Mouse (Mus musculus) testis, adult 2 months (tissue): ENCODE results near the gene Olfr969.
"Not testable (repeated sequence)": the region's sequence is repeated elsewhere in the genome, so short reads cannot be mapped to it uniquely, and the experiment has no call there.

Experiments
- CTCF ChIP-seq: fragments of 200-500 bp; IDR thresholded peaks from 2 replicates; pipeline ENCODE4 v1.5.1; 2012; ENCODE audit warnings: low read depth, mild to moderate bottlenecking, inconsistent platforms, low read length, moderate library complexity; ENCODE audit not compliant: control insufficient read depth, insufficient read depth, insufficient replicate concordance
- POLR2A ChIP-seq: fragments of 200-500 bp; IDR thresholded peaks from 2 replicates; pipeline ENCODE4 v1.6.1; 2012; ENCODE audit warnings: low read depth, mild to moderate bottlenecking, inconsistent platforms, low read length, moderate library complexity; ENCODE audit not compliant: control insufficient read depth

GRCm38 (mm10) chr9:39836576-39836975, 45.8 kb downstream of the Olfr969 start, which contains the start of gene Olfr971:
- TF ChIP-seq CTCF, POLR2A: not testable (repeated sequence)
